In genomic region chr8:30677423-30677822, GRCm38 (mm10) we compare ENCODE assay signal across 24 mouse cellular contexts.
"Had no signal": no experiment of that assay in that cellular context is flagged by ENCODE, and none has a peak within 500 bp of the region (broad histone marks: within the 10 kb centered on the region; RNA-seq: fewer than 3 reads in every experiment).

No protein-coding gene starts in this region.

- H3K27me3 ChIP-seq: heart, embryonic 12.5 days; hindbrain, embryonic 13.5 days; hindbrain, embryonic 15.5 days; kidney, embryonic 15.5 days; limb, embryonic 13.5 days; limb, embryonic 15.5 days; liver, embryonic 12.5 days had no signal

- H3K27ac ChIP-seq: heart, adult 2 months; hindbrain, embryonic 10.5 days; hindbrain, embryonic 13.5 days; hindbrain, embryonic 15.5 days; hindbrain, postnatal 0 days; kidney, embryonic 15.5 days; kidney, postnatal 0 days; limb, embryonic 13.5 days; limb, embryonic 15.5 days; liver, embryonic 12.5 days; liver, embryonic 14.5 days had no signal

- H3K4me3 ChIP-seq: heart, adult 2 months; heart, embryonic 12.5 days; hindbrain, embryonic 10.5 days; hindbrain, embryonic 13.5 days; hindbrain, embryonic 15.5 days; kidney, embryonic 15.5 days; limb, embryonic 13.5 days; limb, embryonic 15.5 days; liver, embryonic 12.5 days had no signal

- H3K4me2 ChIP-seq: heart, embryonic 12.5 days; hindbrain, embryonic 13.5 days; hindbrain, embryonic 15.5 days; kidney, embryonic 15.5 days; limb, embryonic 13.5 days; limb, embryonic 15.5 days; liver, embryonic 12.5 days had no signal

- H3K4me1 ChIP-seq: heart, embryonic 12.5 days; hindbrain, embryonic 10.5 days; hindbrain, embryonic 13.5 days; hindbrain, embryonic 15.5 days; kidney, embryonic 15.5 days; limb, embryonic 13.5 days; limb, embryonic 15.5 days; liver, embryonic 12.5 days had no signal

- ATAC-seq: hindbrain, postnatal 0 days; intestine, embryonic 16.5 days; liver, embryonic 12.5 days had no signal

- H3K9me3 ChIP-seq: hindbrain, embryonic 10.5 days; hindbrain, embryonic 13.5 days; hindbrain, embryonic 15.5 days; kidney, embryonic 15.5 days; limb, embryonic 13.5 days; limb, embryonic 15.5 days had no signal

- H3K36me3 ChIP-seq: heart, embryonic 12.5 days; hindbrain, embryonic 10.5 days; hindbrain, embryonic 13.5 days; hindbrain, embryonic 15.5 days; kidney, embryonic 15.5 days; limb, embryonic 13.5 days; limb, embryonic 15.5 days; liver, embryonic 12.5 days had no signal

- DNase-seq: gastrocnemius, postnatal 25 days; heart, adult 2 months; heart, postnatal 14 days; heart, postnatal 36 days; kidney, adult 11 months; kidney, adult 2 months; kidney, adult 9 months; kidney, postnatal 14 days; kidney, postnatal 36 days; layer of hippocampus, adult 9-11 months; layer of hippocampus, postnatal 36 days; left cerebral cortex, postnatal 4 days had no signal

- H3K9ac ChIP-seq: heart, embryonic 12.5 days; hindbrain, embryonic 13.5 days; hindbrain, embryonic 15.5 days; kidney, embryonic 15.5 days; limb, embryonic 13.5 days; limb, embryonic 15.5 days; liver, embryonic 12.5 days; liver, embryonic 14.5 days had no signal
